Mouse (Mus musculus) forebrain, embryonic 15.5 days (tissue): Measurements from ENCODE around the gene Prep. TPM values are rescaled to one million over a fixed set of nuclear protein-coding genes. Genes with fewer than 3 reads are reported as not detected.
"Not testable (repeated sequence)": the region's sequence is repeated elsewhere in the genome, so short reads cannot be mapped to it uniquely, and the experiment has no call there.

ENCODE experiments used
- ATAC-seq: fragments of 200-750 bp; cut with Nextera tagmentation; replicated peaks from 2 replicates; pipeline ENCODE4 v1.8.0; 2017; ENCODE audit warnings: mild to moderate bottlenecking, moderate TSS enrichment, moderate library complexity
- H3K27ac ChIP-seq: fragments of 300-500 bp; sonication (generic); replicated peaks from 2 replicates; pipeline ENCODE4 v1.5.1; 2015; ENCODE audit warnings: mild to moderate bottlenecking, inconsistent platforms
- H3K27me3 ChIP-seq: fragments of 300-500 bp; sonication (generic); 2 replicates; pipeline ENCODE4 v1.6.1; 2015; ENCODE audit warnings: inconsistent platforms
- H3K36me3 ChIP-seq: fragments of 300-500 bp; sonication (generic); 2 replicates; pipeline ENCODE4 v1.6.1; 2015; ENCODE audit warnings: mild to moderate bottlenecking, inconsistent platforms
- H3K4me1 ChIP-seq: fragments of 300-500 bp; sonication (generic); 2 replicates; pipeline ENCODE4 v1.6.1; 2015; ENCODE audit warnings: inconsistent platforms
- H3K4me2 ChIP-seq: fragments of 300-500 bp; sonication (generic); replicated peaks from 2 replicates; pipeline ENCODE4 v1.6.1; 2015; ENCODE audit warnings: mild to moderate bottlenecking, inconsistent platforms
- H3K4me3 ChIP-seq: fragments of 300-500 bp; sonication (generic); 2 replicates; pipeline ENCODE4 v1.5.1; 2015; ENCODE audit warnings: mild to moderate bottlenecking, inconsistent platforms
- H3K9ac ChIP-seq: fragments of 300-500 bp; sonication (generic); replicated peaks from 2 replicates; pipeline ENCODE4 v1.6.1; 2015; ENCODE audit warnings: mild to moderate bottlenecking, inconsistent platforms
- H3K9me3 ChIP-seq: fragments of 300-500 bp; sonication (generic); 2 replicates; pipeline ENCODE4 v1.6.1; 2016; ENCODE audit warnings: inconsistent platforms
- WGBS: fragments of 180-500 bp; shearing (Covaris S2); methylation state at CpG from one replicate; pipeline ENCODE4 v1.1.7; 2015; ENCODE audit warnings: mixed read lengths; 5-methylcytosine and 5-hydroxymethylcytosine counted together
- polyA plus RNA-seq: library from polyadenylated mRNA; unstranded; fragments of >200 nt; fragmentation: Nextera tagmentation; extraction: Ambion mirVana; gene quantifications from 2 replicates; pipeline ENCODE4 v1.2.1, GENCODE M21; 2015

Gene Prep
- polyA plus RNA-seq, 1 experiment from 2014 or later: 19.2 TPM

GRCm38 (mm10) chr10:45080490-45080889 lies 13.5 kb downstream of the Prep start:
- no peak overlapping the region for H3K4me2 ChIP-seq
- peaks cover 7% of the 10 kb centered on the region for H3K4me1 ChIP-seq
- no peak overlapping the region for H3K9ac ChIP-seq
- H3K4me3 ChIP-seq: no peak overlapping the region
- no peak for ATAC-seq
- H3K36me3 ChIP-seq: no peaks in the 10 kb centered on the region
- no peaks in the 10 kb centered on the region for H3K27me3 ChIP-seq
- no peaks in the 10 kb centered on the region for H3K9me3 ChIP-seq
- no peak overlapping the region for H3K27ac ChIP-seq
- WGBS: 88% methylated on average over 6 of the region's 6 CpGs

GRCm38 (mm10) chr10:45082730-45083129 lies 15.7 kb downstream of the Prep start:
- H3K9me3 ChIP-seq: no peaks in the 10 kb centered on the region
- H3K4me3 ChIP-seq: no peak overlapping the region
- H3K4me1 ChIP-seq: peaks cover 7% of the 10 kb centered on the region
- no peak for ATAC-seq
- 57% methylated on average over 2 of the region's 2 CpGs for WGBS
- H3K27me3 ChIP-seq: no peaks in the 10 kb centered on the region
- H3K27ac ChIP-seq: no peak overlapping the region
- no peak overlapping the region for H3K4me2 ChIP-seq
- H3K36me3 ChIP-seq: no peaks in the 10 kb centered on the region
- no peak overlapping the region for H3K9ac ChIP-seq

GRCm38 (mm10) chr10:45084002-45084401 lies 17.0 kb downstream of the Prep start:
- 45% methylated on average over 7 of the region's 7 CpGs for WGBS
- H3K9me3 ChIP-seq, H3K4me2 ChIP-seq, H3K27ac ChIP-seq, H3K9ac ChIP-seq, H3K4me1 ChIP-seq, H3K4me3 ChIP-seq, H3K27me3 ChIP-seq, H3K36me3 ChIP-seq, ATAC-seq: not testable (repeated sequence)

DNA sequence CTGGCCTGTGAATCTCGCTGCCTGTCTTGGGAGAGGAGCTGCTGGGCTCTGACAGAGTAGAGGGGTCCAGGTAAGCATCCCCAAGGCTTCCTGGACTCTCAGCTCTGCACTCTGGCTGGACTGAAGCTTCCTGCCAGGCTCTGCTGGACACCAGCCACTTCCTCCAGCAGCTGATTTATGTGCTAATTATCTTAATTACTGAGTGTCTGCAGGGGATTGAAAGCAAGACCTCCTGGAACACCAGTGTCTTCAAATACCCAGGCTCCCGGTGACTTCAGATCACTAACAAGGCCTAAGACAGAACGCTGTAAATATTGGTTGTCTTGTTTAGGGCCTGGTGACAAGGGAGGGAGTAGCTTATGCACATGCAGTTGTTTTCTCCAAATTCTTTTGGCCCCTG lies 17.5 kb downstream of the Prep start:
- H3K27me3 ChIP-seq: no peaks in the 10 kb centered on the region
- WGBS: 12% methylated on average over 3 of the region's 3 CpGs
- peaks cover 7% of the 10 kb centered on the region for H3K4me1 ChIP-seq
- no peak overlapping the region for H3K4me3 ChIP-seq
- no peaks in the 10 kb centered on the region for H3K9me3 ChIP-seq
- no peaks in the 10 kb centered on the region for H3K36me3 ChIP-seq
- no peak overlapping the region for H3K4me2 ChIP-seq
- H3K27ac ChIP-seq: no peak overlapping the region
- no peak overlapping the region for H3K9ac ChIP-seq
- no peak for ATAC-seq

DNA sequence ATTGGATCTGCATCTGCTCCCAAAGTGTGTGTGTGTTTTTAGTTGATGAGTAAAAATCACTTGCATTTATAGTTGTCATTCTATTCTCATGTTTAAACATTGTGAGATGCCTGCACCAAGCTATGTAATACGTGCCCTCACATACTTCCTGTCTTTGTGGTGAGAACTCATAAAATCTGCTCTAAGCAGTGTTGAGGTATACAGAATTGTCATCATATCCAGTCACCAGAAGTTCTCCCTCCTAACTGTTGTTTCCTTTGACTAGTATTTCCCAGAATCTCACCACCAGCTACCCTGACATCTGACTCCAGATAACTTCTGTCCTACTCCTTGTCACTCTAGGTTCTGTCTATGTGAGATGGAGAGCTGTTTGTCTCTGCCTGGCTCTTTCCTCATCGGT lies 18.3 kb downstream of the Prep start:
- Histone ChIP-seq H3K4me1 (peaks cover 7% of the 10 kb centered on the region), H3K9me3 (no peaks in the 10 kb centered on the region), H3K9ac (no peak overlapping the region), H3K36me3 (no peaks in the 10 kb centered on the region), H3K4me2 (no peak overlapping the region), H3K27ac (no peak overlapping the region), H3K27me3 (no peaks in the 10 kb centered on the region), H3K4me3 (no peak overlapping the region)
- WGBS: 84% methylated on average over 2 of the region's 2 CpGs
- ATAC-seq: no peak

DNA sequence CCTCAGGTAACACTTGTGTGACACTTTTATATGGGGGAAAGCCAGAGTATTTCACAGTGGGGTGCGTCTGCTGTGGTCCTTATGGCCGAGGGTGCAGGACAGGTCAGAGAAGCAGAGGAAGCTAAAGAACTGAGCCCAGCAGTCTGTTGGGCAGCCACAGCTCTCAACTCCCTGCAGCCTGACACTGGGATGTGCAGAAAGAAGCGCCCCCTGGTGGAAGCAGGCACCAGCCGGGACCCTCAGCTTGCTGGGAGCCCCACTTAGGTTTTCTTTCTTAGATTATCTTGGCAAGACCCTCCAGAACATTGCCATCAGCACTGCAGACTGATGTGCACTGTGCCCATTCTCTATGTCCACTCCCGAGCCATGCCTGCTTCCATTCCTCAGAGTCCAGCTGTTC lies 19.6 kb downstream of the Prep start:
- H3K27me3 ChIP-seq: no peaks in the 10 kb centered on the region
- no peaks in the 10 kb centered on the region for H3K9me3 ChIP-seq
- no peak overlapping the region for H3K4me2 ChIP-seq
- H3K27ac ChIP-seq: no peak overlapping the region
- WGBS: 56% methylated on average over 5 of the region's 5 CpGs
- ATAC-seq: no peak
- H3K9ac ChIP-seq: no peak overlapping the region
- peaks cover 7% of the 10 kb centered on the region for H3K4me1 ChIP-seq
- H3K4me3 ChIP-seq: no peak overlapping the region
- H3K36me3 ChIP-seq: no peaks in the 10 kb centered on the region

GRCm38 (mm10) chr10:45091462-45092079 lies 24.6 kb downstream of the Prep start:
- Histone ChIP-seq H3K4me2 (no peak overlapping the region), H3K9ac (no peak overlapping the region), H3K27ac (no peak overlapping the region), H3K9me3 (no peaks in the 10 kb centered on the region), H3K27me3 (no peaks in the 10 kb centered on the region), H3K4me1 (peaks cover 7% of the 10 kb centered on the region; the same call in 1 of the 2 replicates), H3K36me3 (peaks cover 13% of the 10 kb centered on the region; the same call in 1 of the 2 replicates), H3K4me3 (no peak overlapping the region)
- WGBS: 47% methylated on average over 8 of the region's 8 CpGs
- no peak for ATAC-seq

DNA sequence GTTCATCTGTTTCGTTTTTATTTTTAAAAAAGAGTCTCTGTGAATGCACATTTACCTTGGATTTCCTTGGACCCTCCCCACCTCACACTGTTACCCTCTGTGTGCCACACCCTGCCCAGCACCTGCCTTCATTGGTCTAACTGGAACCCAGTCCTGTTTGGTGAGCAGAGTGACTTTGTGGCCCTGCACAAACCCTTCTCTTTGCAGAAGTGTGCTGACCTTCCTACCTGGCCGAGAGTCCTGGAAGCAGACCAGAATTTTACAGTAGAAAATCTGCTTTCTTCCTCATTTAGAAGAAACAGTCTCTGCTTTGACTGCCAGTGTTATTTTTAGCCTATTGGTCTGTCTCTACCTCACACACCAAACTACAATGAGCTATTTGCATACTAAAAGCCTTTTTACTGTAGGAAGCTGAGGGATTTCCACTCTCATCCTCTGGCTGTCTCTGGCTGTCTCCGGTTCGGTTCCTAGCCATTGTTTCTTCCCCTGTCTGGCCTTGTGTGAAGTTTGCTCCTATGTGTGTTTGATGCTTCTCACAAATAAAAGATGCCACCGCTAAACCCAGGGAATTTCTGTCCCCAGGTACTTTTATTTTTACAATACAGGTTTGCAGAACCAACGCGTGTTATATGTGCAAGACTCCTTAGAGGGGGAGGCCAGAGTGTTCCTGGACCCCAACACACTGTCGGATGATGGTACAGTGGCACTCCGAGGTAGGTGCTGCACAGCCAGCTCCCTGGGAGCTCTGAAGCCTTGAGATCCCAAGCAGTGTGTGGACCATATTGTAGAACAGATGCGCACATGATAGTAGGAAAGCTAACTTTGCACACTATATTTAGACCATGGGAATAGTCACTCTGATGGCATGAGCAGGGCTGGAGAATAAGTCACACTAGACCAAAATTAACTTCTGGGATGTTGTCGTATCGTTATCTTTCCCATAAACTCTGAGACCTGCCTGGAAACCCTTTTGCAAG lies 25.4 kb downstream of the Prep start:
- peaks cover 7% of the 10 kb centered on the region; the same call in 1 of the 2 replicates for H3K4me1 ChIP-seq
- no peaks in the 10 kb centered on the region for H3K27me3 ChIP-seq
- no peak overlapping the region for H3K4me3 ChIP-seq
- no peak overlapping the region for H3K9ac ChIP-seq
- H3K9me3 ChIP-seq: no peaks in the 10 kb centered on the region
- 67% methylated on average over 12 of the region's 12 CpGs for WGBS
- no peak overlapping the region for H3K27ac ChIP-seq
- H3K4me2 ChIP-seq: no peak overlapping the region
- H3K36me3 ChIP-seq: peaks cover 17% of the 10 kb centered on the region; the same call in 1 of the 2 replicates
- ATAC-seq: no peak

- Histone ChIP-seq H3K9me3 (no peaks in the 10 kb centered on the region), H3K27me3 (no peaks in the 10 kb centered on the region), H3K4me3 (no peak overlapping the region), H3K4me2 (no peak overlapping the region), H3K4me1 (peaks cover 8% of the 10 kb centered on the region), H3K9ac (no peak overlapping the region), H3K27ac (no peak overlapping the region), H3K36me3 (peaks cover 22% of the 10 kb centered on the region; the same call in 1 of the 2 replicates)
- WGBS: 94% methylated on average over 2 of the region's 2 CpGs
- peak; percentile 44; the same call in 1 of the 2 replicates for ATAC-seq
These were observed 31.7 kb downstream of the Prep start for GRCm38 (mm10) chr10:45098751-45099150.

DNA sequence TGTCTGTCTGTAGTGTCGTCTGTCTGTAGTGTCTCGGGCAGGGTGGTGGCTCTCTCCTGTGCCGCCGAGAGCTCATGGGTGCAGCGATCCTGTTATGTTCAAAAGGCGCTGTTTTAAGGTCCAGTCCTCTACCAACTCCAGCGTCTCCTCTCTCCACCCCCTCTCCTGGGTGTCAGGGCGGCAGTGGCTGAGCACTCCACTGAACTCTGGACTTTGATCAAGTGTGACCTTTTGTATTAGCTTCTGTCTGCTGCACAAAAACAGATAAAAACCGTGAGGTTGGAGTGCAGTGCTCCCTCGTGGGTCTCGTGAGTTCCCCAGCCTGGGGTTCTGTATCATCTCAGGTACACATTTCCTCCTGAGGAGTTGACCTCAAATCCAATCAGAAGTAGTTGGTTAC lies 33.5 kb downstream of the Prep start:
- no peak overlapping the region for H3K9ac ChIP-seq
- no peaks in the 10 kb centered on the region for H3K27me3 ChIP-seq
- peaks cover 19% of the 10 kb centered on the region for H3K4me1 ChIP-seq
- no peaks in the 10 kb centered on the region for H3K9me3 ChIP-seq
- H3K27ac ChIP-seq: no peak overlapping the region
- no peak for ATAC-seq
- no peak overlapping the region for H3K4me2 ChIP-seq
- 88% methylated on average over 11 of the region's 11 CpGs for WGBS
- no peak overlapping the region for H3K4me3 ChIP-seq
- H3K36me3 ChIP-seq: peaks cover 16% of the 10 kb centered on the region; the same call in 1 of the 2 replicates

DNA sequence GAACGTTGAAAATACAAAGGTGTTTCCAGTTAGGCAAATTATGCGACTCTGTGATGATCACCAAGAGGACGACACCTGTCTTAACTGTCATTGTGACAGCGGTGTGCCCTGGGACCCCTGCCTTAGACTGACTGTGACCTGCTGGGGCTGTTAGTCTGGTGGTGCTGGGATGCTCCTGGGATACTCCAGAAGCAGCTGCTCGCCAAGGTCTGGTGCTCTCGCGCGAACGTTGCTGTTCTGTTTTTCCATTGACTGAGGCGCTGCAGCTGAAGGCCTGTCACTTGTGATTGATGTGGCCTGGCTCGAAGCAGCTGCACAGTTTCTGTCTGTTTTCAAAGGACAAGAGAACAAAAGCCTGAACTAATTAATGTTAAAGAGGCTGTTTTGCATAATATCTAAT lies 36.2 kb downstream of the Prep start:
- Histone ChIP-seq H3K9me3 (no peaks in the 10 kb centered on the region), H3K36me3 (peaks cover 9% of the 10 kb centered on the region; the same call in 1 of the 2 replicates), H3K4me3 (no peak overlapping the region), H3K4me1 (peaks cover 19% of the 10 kb centered on the region), H3K4me2 (no peak overlapping the region), H3K27me3 (no peaks in the 10 kb centered on the region), H3K27ac (no peak overlapping the region), H3K9ac (no peak overlapping the region)
- ATAC-seq: peak; percentile 44; the same call in 1 of the 2 replicates
- 34% methylated on average over 11 of the region's 11 CpGs for WGBS

GRCm38 (mm10) chr10:45104098-45104497 lies 37.1 kb downstream of the Prep start:
- Histone ChIP-seq H3K36me3 (peaks cover 13% of the 10 kb centered on the region; the same call in 1 of the 2 replicates), H3K27ac (peak overlapping the region; percentile 79), H3K9ac (0 out of 2 replicates have a peak overlapping the region, but pooled peaks have one; percentile 22), H3K9me3 (no peaks in the 10 kb centered on the region), H3K4me3 (no peak overlapping the region), H3K27me3 (no peaks in the 10 kb centered on the region), H3K4me1 (peaks cover 19% of the 10 kb centered on the region), H3K4me2 (no peak overlapping the region)
- WGBS: 30% methylated on average over 7 of the region's 7 CpGs
- ATAC-seq: peak; percentile 82
